Mouse (Mus musculus) CD4-positive, CD25-positive, alpha-beta regulatory T cell, adult 2 months (primary cell): Measurements from ENCODE around the gene C1galt1c1.

Experiments
- DNase-seq: peaks from one replicate; pipeline ENCODE4 v3.0.0-alpha.2; 2012; ENCODE audit warnings: low read depth, low spot score

Gene C1galt1c1

GRCm38 (mm10) chrX:38634801-38635637, at the start of gene C1galt1c1:
Gene C1galt1c1, minus strand, starts transcription at chrX:38635087.
- DNase-seq = peak; percentile 95

GRCm38 (mm10) chrX:38681972-38682371, 47.1 kb upstream of the C1galt1c1 start:
- DNase-seq = no peak

GRCm38 (mm10) chrX:38669111-38669903, 34.4 kb upstream of the C1galt1c1 start:
- no peak for DNase-seq

GRCm38 (mm10) chrX:38656206-38656883, 21.5 kb upstream of the C1galt1c1 start:
- no peak for DNase-seq

GRCm38 (mm10) chrX:38654681-38655080, 19.8 kb upstream of the C1galt1c1 start:
- DNase-seq = peak; percentile 41

GRCm38 (mm10) chrX:38653181-38653580, 18.3 kb upstream of the C1galt1c1 start:
- DNase-seq = peak; percentile 14

GRCm38 (mm10) chrX:38651167-38651566, 16.3 kb upstream of the C1galt1c1 start:
- DNase-seq = no peak

- peak; percentile 28 for DNase-seq
Observed at GRCm38 (mm10) chrX:38650404-38651039, 15.6 kb upstream of the C1galt1c1 start.

GRCm38 (mm10) chrX:38642183-38642582, 7.3 kb upstream of the C1galt1c1 start:
- no peak for DNase-seq

- DNase-seq = no peak
Observed at GRCm38 (mm10) chrX:38641435-38641834, 6.5 kb upstream of the C1galt1c1 start.

GRCm38 (mm10) chrX:38635638-38635931, 698 bp upstream of the C1galt1c1 start:
- no peak for DNase-seq

- DNase-seq = peak; percentile 58
Observed at GRCm38 (mm10) chrX:38600995-38601369, 33.9 kb downstream of the C1galt1c1 start.

GRCm38 (mm10) chrX:38600177-38600994, 34.5 kb downstream of the C1galt1c1 start, which contains the start of gene Mcts1:
Gene Mcts1, plus strand, starts transcription at chrX:38600578.
- DNase-seq = peak; percentile 88

GRCm38 (mm10) chrX:38593180-38593889, 41.6 kb downstream of the C1galt1c1 start:
- DNase-seq = no peak

- no peak for DNase-seq
Observed at GRCm38 (mm10) chrX:38591749-38592148, 43.1 kb downstream of the C1galt1c1 start.

GRCm38 (mm10) chrX:38589827-38590226, 45.1 kb downstream of the C1galt1c1 start:
- no peak for DNase-seq

- no peak for DNase-seq
Observed at GRCm38 (mm10) chrX:38583261-38583660, 51.6 kb downstream of the C1galt1c1 start.

- no peak for DNase-seq
Observed at GRCm38 (mm10) chrX:38581140-38581539, 53.7 kb downstream of the C1galt1c1 start.
